13 mouse cellular contexts compared by ENCODE assay signal in genomic region chr12:13164791-13165190, GRCm38 (mm10).
"Had no signal": no experiment of that assay in that cellular context is flagged by ENCODE, and none has a peak within 500 bp of the region (broad histone marks: within the 10 kb centered on the region; RNA-seq: fewer than 3 reads in every experiment).

No protein-coding gene starts in this region.

- H3K27me3 ChIP-seq: liver, embryonic 13.5 days; neural tube, embryonic 13.5 days had no signal

- H3K36me3 ChIP-seq: liver, embryonic 13.5 days; midbrain, embryonic 10.5 days; neural tube, embryonic 13.5 days had no signal

- H3K9me3 ChIP-seq: liver, embryonic 13.5 days; midbrain, embryonic 10.5 days; neural tube, embryonic 13.5 days had no signal

- H3K4me2 ChIP-seq: liver, embryonic 13.5 days; neural tube, embryonic 13.5 days had no signal

- H3K9ac ChIP-seq: liver, embryonic 13.5 days; liver, postnatal 0 days; neural tube, embryonic 13.5 days had no signal

- ATAC-seq: intestine, embryonic 16.5 days; liver, postnatal 0 days had no signal

- DNase-seq: liver; liver, embryonic 13.5 days; liver, postnatal 0 days; midbrain, embryonic 14.5 days; retina, postnatal 1 day; right cerebral cortex, postnatal 4 days; spleen, adult 18-20 months; thymus, adult 18-20 months; thymus, postnatal 14 days had no signal

- H3K4me3 ChIP-seq: left cerebral cortex, adult 2 months; liver, embryonic 13.5 days; midbrain, embryonic 10.5 days; neural tube, embryonic 13.5 days had no signal

- H3K27ac ChIP-seq: left cerebral cortex, adult 2 months; liver, embryonic 13.5 days; midbrain, embryonic 10.5 days; neural tube, embryonic 13.5 days had no signal

- H3K4me1 ChIP-seq: liver, embryonic 13.5 days had no signal
